Mouse (Mus musculus) T-cell, adult 2 months (primary cell): Measurements from ENCODE around the gene Aldh18a1.

ENCODE experiments used
- DNase-seq: peaks from one replicate; pipeline ENCODE4 v3.0.0; 2022; ENCODE audit warnings: low spot score

Aldh18a1 gene

DNA sequence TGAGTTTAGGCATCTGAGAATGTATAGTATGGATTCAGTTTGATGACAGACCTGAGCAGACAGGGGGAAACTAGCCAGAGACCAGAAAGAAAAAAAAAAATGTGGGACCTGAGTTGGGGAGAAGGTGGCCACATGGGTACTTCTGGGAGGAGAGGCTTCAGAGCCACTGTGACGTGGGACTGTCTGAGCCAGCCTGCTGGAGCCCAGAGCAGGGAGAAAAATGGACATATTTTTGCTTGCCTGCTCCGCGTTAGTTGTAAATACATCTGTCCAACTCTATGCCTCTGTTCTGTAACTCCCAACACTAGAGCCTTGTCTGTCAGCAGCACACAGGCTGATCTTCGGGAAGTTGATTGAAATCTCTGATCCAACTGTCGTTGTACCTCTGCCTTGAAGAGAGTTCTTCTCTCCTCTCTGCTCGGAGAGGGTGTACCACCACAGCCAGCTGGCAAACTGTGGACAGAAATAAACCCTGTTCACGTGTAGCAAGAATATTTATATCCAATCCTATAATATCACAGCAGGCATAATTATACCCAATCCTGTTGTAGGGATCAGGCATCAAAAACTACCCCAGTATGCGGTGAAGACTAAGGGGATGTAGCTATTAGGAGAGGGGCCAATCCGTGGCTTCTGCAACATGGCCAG is 61.8 kb downstream of the Aldh18a1 start:
- DNase-seq, result no peak

DNA sequence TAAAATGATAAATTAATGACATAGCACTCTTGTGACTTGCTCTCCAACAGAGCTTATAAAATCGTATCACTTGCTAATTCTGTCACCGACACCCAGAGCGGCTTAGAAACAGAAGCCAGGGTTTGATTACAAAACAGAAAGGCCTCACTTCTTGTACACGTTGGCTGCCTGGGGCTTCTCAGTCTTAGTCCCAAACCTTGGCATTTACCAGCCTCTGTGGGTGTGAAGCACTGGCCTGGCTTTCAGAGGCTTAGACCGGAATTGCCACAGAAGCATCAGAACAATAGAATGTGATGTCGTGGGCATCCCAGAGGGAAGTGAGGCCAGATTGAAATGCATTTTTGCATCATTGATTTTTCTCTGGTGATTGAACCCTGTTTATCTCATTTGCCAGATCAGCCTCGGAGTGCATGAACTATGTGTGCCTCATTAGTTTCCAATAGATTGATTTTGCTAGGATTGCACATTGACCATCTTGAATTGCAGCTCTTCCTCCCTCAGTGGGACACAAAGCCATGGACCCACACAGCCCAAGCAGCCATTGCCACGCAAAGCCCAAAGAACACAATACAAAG is 64.7 kb downstream of the Aldh18a1 start:
- no peak for DNase-seq

DNA sequence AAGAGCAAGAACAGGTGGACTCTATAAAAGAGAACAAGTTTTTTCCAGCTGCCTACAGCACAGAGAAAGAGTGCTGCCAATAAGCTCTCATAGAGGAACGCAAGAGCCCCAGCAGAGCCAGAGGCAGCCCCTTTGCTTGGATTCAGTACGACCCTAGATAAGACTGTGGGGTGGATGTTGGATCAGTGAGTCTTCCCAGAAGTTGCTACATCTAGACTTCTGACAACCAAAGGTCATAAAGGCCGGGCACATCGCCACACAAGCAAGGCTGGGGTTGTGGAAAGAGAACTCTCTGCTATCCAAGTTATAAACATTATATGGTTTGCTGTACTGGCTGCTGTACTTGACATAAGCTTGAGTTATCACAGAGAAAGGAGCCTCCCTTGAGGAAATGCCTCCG is 67.9 kb downstream of the Aldh18a1 start:
- no peak for DNase-seq

DNA sequence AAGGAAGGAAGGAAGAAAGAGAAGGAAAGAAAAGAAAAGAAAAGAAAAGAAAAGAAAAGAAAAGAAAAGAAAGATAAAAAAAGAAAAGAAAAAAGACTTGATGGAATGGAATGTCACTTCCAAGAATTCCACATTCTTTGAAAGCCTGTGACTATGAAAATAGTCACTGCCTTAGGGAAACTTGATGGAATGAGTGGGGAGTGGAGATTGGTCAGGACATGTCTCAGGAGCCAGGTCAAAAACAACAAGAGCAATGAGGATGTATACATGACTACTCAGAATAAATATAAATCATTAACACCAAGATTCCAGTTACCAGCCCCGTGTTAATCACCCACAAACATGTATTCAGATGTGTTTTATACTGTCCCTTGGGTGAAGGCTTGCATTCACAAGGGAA is 69.6 kb downstream of the Aldh18a1 start:
- DNase-seq, result no peak

DNA sequence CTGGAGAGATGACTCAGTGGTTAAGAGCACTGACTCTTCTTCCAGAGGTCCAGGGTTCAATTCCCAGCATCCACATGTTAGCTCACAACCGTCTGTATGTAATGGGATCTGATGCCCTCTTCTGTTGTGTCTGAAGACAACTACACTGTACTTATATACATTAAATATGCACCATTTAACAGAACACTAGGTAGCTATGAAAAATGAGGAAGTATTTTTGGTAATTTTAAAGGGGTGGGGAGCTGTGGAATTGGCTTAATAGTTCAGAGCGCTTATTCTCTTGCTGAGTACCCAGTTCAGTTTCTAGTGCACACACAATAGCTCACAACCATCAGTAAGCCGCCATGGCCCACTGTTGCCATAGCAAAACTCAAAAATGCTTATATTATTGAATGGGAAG is 72.7 kb downstream of the Aldh18a1 start:
- DNase-seq, result no peak

DNA sequence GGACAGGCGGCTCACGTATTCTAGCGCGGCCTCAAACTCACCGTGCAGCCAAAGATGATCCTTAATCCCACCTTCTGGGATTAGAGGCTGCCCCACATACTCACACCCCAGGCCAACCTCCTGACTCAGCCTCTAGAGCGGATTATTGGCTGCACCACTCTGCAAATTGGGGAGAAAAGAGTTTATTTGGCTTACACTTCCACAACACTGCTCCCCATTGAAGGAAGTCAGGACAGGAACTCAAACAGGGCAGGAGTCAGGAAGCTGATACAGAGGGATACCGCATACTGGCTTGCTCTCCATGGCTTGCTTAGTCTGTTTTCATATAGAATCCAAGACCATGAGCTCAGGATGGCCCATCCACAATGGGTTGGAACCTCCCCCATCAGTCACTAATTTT is 73.9 kb downstream of the Aldh18a1 start:
- no peak for DNase-seq

DNA sequence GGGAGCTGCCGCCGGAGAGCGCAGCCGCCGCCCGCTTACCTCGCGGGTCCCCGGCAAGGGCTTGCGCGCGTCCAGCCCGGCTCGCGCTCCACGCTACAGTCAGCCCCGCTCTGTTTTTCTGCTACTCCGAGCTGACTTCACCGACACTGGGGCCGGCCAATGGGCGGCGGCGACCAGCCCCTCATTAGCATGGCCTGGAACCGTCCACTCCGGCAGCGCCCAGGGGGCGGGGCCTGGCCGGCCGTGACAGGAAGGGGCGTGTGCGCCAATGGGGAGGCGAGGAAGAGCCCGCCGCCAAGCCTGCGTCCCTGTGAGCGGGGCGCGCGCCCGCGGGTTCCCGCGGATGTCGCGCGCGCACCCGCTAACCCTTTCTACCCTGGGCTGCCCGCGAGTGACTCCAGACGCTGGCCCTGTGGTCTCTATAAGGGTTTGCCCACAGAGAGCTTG is 74.6 kb downstream of the Aldh18a1 start, which contains the start of gene Sorbs1:
Gene Sorbs1, minus strand, starts transcription at position 148 of the 447 bp plus-strand sequence.
- peak; percentile 96 for DNase-seq

DNA sequence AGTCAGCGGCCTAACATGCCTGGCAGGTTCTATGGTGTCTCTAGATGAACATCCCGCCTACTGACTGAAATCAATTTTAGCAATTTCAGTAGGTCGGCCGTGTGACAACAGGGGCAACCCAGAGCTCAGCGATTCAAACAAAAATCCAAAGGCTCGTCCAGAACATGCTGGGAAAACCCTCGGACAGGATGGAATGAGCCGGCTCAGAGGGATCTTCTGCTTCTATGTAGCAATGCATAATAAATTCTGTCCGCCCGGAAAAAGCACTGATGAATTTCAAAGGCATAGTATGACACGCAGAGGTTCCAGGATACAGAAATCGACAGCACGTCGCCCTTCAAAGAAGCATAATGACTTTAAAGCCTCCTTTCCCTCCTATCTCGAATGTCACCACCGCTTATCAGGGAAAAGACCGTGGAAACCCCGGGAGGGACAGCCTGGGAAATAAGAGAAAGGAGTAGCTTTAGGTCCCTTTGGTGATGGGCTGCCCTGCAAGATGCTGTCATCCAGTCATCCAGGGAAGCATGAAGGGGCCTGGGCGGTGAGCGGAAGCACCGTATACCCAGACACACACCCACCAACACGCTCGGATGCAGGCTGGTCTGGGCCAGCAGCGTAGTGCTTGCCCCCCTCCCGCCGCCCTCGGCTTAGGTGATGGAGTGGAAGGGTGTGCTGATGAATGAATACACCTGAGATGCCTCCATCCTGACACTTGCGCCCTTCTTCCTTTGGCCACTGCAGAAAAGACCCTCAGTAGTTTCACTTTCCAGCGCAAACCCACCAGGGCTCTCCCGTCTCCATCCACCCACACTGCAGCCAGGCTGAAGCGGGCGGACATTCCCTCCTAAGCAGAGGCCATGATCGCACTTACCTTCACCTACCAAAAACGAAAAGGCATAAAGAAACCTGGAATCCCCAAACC is 75.5 kb downstream of the Aldh18a1 start:
- DNase-seq, result peak; percentile 57

DNA sequence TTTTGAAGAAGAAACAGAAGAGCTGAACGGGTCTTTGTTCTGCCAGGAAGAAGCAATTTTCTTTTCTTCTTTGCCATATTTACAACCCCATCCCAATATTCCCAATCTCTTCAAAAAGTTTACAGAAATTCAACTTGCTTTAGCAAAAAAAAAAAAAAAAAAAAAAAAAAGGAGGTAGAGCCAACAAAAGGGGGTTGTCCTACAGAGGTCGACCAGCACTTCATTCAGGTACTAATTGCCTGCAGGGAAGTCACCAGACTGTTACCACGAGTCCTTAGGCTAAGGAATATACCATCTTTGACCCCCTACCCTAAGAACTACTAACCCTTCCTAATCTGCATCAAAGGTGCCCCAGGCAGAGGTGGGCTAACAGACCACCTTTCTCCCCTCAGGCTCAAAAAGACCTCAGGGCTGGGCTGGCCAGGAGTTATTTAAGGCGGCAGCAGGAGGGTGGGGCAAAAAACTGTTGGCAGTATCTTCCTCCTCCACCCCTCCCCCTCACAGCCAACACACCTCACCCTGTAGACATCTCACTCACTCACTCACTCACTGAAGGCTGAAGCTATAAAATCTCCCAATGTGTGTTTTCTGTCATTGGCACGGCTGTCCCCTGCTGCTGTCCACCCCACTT is 76.5 kb downstream of the Aldh18a1 start:
- DNase-seq, result no peak

DNA sequence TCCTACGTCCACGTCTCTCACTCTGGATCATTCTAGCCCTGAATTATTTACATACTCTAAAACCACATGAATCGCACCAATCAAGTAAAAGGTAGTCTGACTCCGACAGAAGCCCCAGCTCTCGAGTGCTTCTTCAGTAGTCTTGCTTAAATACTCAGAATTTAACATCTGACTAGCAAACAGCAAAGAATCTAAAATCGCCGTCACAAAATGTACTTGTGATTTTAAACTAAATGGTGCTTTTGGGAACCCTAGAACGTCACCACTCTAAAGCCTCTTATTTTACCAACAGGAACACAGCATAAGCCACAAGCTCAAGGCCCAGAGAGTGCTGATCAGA is 77.2 kb downstream of the Aldh18a1 start:
- no peak for DNase-seq

DNA sequence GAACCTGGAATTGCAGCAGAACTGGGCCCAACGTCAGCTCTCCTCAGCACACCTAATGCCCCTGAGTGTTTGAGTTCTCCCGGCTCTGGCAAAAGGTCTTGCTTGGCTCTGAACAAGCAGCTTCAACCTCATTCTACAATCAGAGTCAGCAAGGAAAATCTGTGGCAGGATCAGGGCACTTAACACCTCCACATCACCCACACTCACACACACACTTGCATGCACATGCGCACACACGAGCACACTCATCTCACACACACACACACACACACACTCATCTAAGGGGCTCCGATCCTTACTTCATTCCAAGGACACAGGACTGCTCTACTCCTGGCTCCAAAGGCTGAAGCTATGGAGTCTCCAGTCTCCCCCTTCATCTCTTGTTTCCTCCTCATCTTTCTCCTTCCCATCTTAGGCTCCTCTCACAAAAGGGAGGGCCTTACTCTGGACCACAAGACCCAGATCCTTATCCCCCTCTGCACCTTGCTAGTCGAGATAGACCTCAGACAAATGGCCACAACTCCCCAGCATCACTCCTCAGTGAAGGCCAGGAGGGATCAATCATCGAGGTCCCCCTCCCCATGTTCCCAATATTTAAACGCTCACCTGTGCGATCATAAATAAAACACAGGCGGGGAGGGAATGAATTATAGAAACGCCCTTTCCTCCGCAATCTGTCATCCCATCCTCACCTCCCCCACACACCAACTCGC is 77.7 kb downstream of the Aldh18a1 start:
- DNase-seq, result no peak

DNA sequence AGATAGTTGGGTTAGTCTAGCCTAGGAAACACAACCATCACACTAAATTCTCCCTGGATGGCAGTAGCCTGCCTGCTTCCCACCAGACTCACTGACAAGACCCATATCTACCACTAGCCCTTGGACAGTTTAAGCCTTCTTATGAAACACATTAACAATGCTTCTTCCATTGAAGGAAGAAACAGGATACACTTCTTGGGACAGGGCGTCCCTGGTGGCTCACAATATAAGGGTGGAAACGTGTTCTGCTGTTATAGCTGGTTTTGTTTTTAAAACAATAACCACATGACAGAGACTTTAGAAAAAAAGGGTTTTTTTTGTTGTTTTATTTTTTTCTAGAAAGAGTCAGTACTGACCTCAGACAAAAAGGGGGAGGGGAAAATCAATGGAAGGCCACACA is 79.0 kb downstream of the Aldh18a1 start:
- DNase-seq, result no peak

DNA sequence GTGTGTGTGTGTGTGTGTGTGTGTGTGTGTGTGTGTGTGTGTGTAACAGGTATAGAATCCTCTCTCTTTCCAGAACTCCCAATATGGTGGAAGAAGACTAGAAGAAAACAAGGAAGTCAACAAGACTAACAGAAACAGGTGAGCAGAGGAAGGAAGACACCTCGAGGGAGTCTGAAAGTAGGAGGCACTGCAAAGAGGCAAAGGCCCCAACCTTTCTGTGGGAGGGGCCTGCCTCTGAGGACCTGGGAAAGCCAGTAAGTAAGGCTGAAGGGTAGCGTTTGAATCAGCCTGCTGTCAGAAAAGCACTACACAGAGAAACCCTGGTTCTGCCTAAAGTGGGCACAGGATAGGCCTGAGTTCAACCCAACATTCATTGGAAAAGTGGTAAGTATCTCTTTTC is 79.4 kb downstream of the Aldh18a1 start:
- DNase-seq, result peak; percentile 30

DNA sequence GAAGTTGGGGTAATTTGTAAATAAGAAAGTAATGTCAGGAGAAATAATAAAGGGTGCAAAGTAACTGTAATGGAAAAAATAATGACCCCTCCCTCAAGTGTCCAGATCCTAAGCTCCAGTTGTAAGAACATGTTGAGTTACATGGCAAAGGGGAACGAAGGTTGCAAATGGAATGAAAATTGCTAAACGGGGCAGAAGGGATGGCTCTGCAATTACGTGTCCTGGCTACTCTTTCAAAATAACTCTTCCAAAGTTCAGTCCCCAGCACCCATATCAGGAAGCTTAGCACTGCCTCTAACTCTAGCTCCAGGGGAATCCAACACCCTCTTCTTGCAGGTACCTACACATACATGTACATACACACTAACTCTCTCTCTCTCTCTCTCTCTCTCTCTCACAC is 81.3 kb downstream of the Aldh18a1 start:
- no peak for DNase-seq

DNA sequence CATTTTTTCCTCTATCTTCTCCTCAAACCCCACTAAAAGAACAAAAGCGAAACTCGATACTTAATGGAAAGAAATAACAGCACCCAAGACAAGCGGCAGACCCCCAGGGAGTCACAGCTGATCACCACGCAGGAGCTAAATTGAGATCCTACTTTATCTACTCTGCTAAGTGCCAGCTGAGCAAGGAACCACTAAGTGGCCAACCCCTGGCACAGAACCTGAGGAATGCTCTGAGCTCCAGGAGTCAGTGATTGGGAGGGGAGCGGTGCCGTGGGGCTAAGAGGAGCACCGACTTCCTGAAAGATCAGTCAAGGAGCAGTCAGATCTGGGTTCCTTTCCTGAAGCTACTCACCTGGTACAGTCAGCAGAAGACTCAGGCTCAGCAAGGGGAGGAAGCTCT is 83.9 kb downstream of the Aldh18a1 start:
- DNase-seq, result no peak
